In the genomic region with DNA sequence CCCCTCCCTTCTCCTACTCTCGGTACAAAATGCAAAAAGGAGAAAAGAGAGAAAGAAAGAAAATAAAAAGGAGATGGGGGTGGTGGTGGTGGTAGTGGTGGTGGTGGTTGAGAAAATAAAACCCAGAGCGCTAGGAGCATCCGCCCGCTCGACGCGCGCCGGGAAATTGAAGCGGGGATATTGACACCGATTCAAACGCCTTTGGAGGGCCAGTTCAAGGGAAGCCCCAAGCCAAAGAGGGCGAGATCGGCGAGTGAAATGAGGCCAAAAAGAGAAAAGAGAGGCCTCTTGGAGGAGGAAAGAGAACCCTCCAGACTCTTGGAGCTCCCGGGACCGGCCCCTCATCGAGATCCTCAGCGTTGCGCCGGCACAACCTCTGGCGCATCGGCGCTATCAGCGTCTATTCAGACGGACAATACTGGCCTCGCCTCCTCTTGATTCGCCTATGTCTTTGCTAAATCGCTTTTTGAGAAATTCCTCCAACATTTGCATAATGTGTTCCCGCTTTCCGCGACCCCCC, we compare ENCODE assay signal across 8 mouse cellular contexts. TPM values are rescaled to one million over a fixed set of nuclear protein-coding genes. Genes with fewer than 3 reads are reported as not detected.
DNase-seq lines count a peak whose midpoint lies in the region; ATAC-seq and TF ChIP-seq lines count a peak whose summit lies in the region.

No protein-coding gene starts in this region.

- peak overlapping the region; percentile 48 for H3K9ac ChIP-seq in lung, embryonic 14.5 days

- TF ChIP-seq CTCF in lung, embryonic 14.5 days (IDR thresholded peaks at IDR 0.05; ENCODE audit: low read depth), result no peak
- no peak for TF ChIP-seq CTCF in embryonic fibroblast, embryonic 13.5 days (IDR thresholded peaks at IDR 0.05; ENCODE audit: borderline replicate concordance, insufficient read depth, low read length)
- no peak for TF ChIP-seq CTCF in small intestine, adult 2 months (IDR thresholded peaks at IDR 0.05; ENCODE audit: extremely low read depth, insufficient read length, insufficient replicate concordance, low read depth, low read length)

- TF ChIP-seq POLR2A in embryonic fibroblast, embryonic 13.5 days (IDR thresholded peaks at IDR 0.05; ENCODE audit: low read depth, low read length), result no peak
- TF ChIP-seq POLR2A in small intestine, adult 2 months (IDR thresholded peaks at IDR 0.05; ENCODE audit: low read depth, low read length), result no peak

- peak overlapping the region; percentile 71 for H3K4me2 ChIP-seq in lung, embryonic 14.5 days

- H3K9me3 ChIP-seq in lung, embryonic 14.5 days (ENCODE audit: low read depth, low read length), result no peaks in the 10 kb centered on the region

- H3K36me3 ChIP-seq in lung, embryonic 14.5 days (ENCODE audit: insufficient read depth), result no peaks in the 10 kb centered on the region
- H3K36me3 ChIP-seq in small intestine, adult 2 months (ENCODE audit: control insufficient read depth, insufficient read depth, low read length), result no peaks in the 10 kb centered on the region

- H3K4me1 ChIP-seq in lung, embryonic 14.5 days (ENCODE audit: insufficient read depth), result 0 out of 2 replicates have a peak, but pooled peaks cover 3% of the 10 kb centered on the region
- H3K4me1 ChIP-seq in embryonic fibroblast, embryonic 13.5 days (ENCODE audit: control insufficient read depth, insufficient read depth, low read length), result peaks cover 3% of the 10 kb centered on the region; the same call in 1 of the 2 replicates
- H3K4me1 ChIP-seq in small intestine, adult 2 months (ENCODE audit: control insufficient read depth, insufficient read depth, insufficient read length, low read length), result peaks cover 6% of the 10 kb centered on the region; the same call in 1 of the 2 replicates

- peak overlapping the region; percentile 46 for H3K4me3 ChIP-seq in lung, embryonic 14.5 days (ENCODE audit: low read depth, low read length)
- peak overlapping the region; percentile 39 for H3K4me3 ChIP-seq in embryonic fibroblast, embryonic 13.5 days (ENCODE audit: insufficient read depth, low read length)
- peak overlapping the region; percentile 43 for H3K4me3 ChIP-seq in small intestine, adult 2 months (ENCODE audit: low read depth, low read length)

- peak; percentile 56 for DNase-seq in lung, embryonic 14.5 days
- no peak for DNase-seq in lung, postnatal 14 days
- DNase-seq in kidney, postnatal 10 days, result peak; percentile 30
- DNase-seq in cerebellum, postnatal 4 days (ENCODE audit: low spot score in 2 of 2), result no peak
- no peak for DNase-seq in ovary, postnatal 36 days (ENCODE audit: low spot score)
- DNase-seq in spleen, adult 18-20 months, result no peak

- H3K27me3 ChIP-seq in lung, embryonic 14.5 days (ENCODE audit: insufficient read depth, low read length), result peaks cover 96% of the 10 kb centered on the region
- H3K27me3 ChIP-seq in small intestine, adult 2 months (ENCODE audit: control insufficient read depth, insufficient read depth, low read length), result peaks cover 76% of the 10 kb centered on the region

- under 1% methylated on average over 32 of the region's 32 CpGs for WGBS in lung, embryonic 14.5 days
- 2% methylated on average over 32 of the region's 32 CpGs for WGBS in small intestine, adult 2 months

- ATAC-seq in lung, embryonic 14.5 days (ENCODE audit: insufficient read depth), result no peak

- peak overlapping the region; percentile 46; the same call in 1 of the 2 replicates for H3K27ac ChIP-seq in lung, embryonic 14.5 days (ENCODE audit: low read depth)
- H3K27ac ChIP-seq in embryonic fibroblast, embryonic 13.5 days (ENCODE audit: insufficient read depth, low read length), result no peak overlapping the region
- H3K27ac ChIP-seq in small intestine, adult 2 months (ENCODE audit: insufficient read depth, low read depth, low read length), result no peak overlapping the region

RNA-seq across cellular contexts. Expression of gene Lhx6, which starts 0.7 kb away (rescaled TPM):
- 10.8 and 12.8 TPM in 2 replicates for polyA plus RNA-seq in lung, embryonic 14.5 days (2014; fragmentation: Nextera tagmentation; extraction: Ambion mirVana)
- 1.3 and 1.8 TPM in 2 replicates for polyA plus RNA-seq in embryonic fibroblast, embryonic 13.5 days (2011; ENCODE audit: insufficient read length, low read depth, missing spikeins)
- 0.75 and 1.3 TPM in 2 replicates for polyA plus RNA-seq in small intestine, adult 2 months (2012; rRNA removed)

RNA-seq across cellular contexts. Expression of gene Mrrf, which starts 31.7 kb away (rescaled TPM):
- 30.4 and 42.3 TPM in 2 replicates for polyA plus RNA-seq in lung, embryonic 14.5 days (2014; fragmentation: Nextera tagmentation; extraction: Ambion mirVana)
- polyA plus RNA-seq in embryonic fibroblast, embryonic 13.5 days (2011; ENCODE audit: insufficient read length, low read depth, missing spikeins), result 28.6 and 34.4 TPM in 2 replicates
- 10.6 and 18.0 TPM in 2 replicates for polyA plus RNA-seq in small intestine, adult 2 months (2012; rRNA removed)

RNA-seq across cellular contexts. Expression of gene Rbm18, which starts 32.1 kb away (rescaled TPM):
- 71.1 and 76.4 TPM in 2 replicates for polyA plus RNA-seq in lung, embryonic 14.5 days (2014; fragmentation: Nextera tagmentation; extraction: Ambion mirVana)
- 54.1 and 60.4 TPM in 2 replicates for polyA plus RNA-seq in embryonic fibroblast, embryonic 13.5 days (2011; ENCODE audit: insufficient read length, low read depth, missing spikeins)
- polyA plus RNA-seq in small intestine, adult 2 months (2012; rRNA removed), result 3.4 and 4.3 TPM in 2 replicates

RNA-seq across cellular contexts. Expression of gene Morn5, which starts 55.2 kb away (rescaled TPM):
- 0.54 and 1.0 TPM in 2 replicates for polyA plus RNA-seq in lung, embryonic 14.5 days (2014; fragmentation: Nextera tagmentation; extraction: Ambion mirVana)
- not detected in 2 replicates for polyA plus RNA-seq in embryonic fibroblast, embryonic 13.5 days (2011; ENCODE audit: insufficient read length, low read depth, missing spikeins)
- polyA plus RNA-seq in small intestine, adult 2 months (2012; rRNA removed), result not detected in 2 replicates

RNA-seq across cellular contexts. Expression of gene Ndufa8, which starts 55.3 kb away (rescaled TPM):
- polyA plus RNA-seq in lung, embryonic 14.5 days (2014; fragmentation: Nextera tagmentation; extraction: Ambion mirVana), result 247 TPM in 2 replicates
- polyA plus RNA-seq in embryonic fibroblast, embryonic 13.5 days (2011; ENCODE audit: insufficient read length, low read depth, missing spikeins), result 99.4 and 100 TPM in 2 replicates
- 59.6 and 86.0 TPM in 2 replicates for polyA plus RNA-seq in small intestine, adult 2 months (2012; rRNA removed)

Comparison
In these comparisons a context has a peak if more than half of its experiments do, and no peak if none do; other contexts are left out.
1. DNase-seq: peak in lung, embryonic 14.5 days (single experiment) and kidney, postnatal 10 days (single experiment); none in lung, postnatal 14 days (single experiment), cerebellum, postnatal 4 days (0 of 2), ovary, postnatal 36 days (single experiment) and spleen, adult 18-20 months (0 of 2).
2. RNA of gene Rbm18, which starts 32.1 kb away (polyA plus RNA-seq): 71.1 to 76.4 TPM in lung, embryonic 14.5 days and 54.1 to 60.4 TPM in embryonic fibroblast, embryonic 13.5 days; 3.4 to 4.3 TPM in small intestine, adult 2 months; every median in the first group is over 10 times any median in the second.
3. Peak in every context shown above with its lines, with median percentiles within 50 percentile points of each other: H3K4me3 ChIP-seq.